Mouse (Mus musculus): ENCODE results near the gene Dstyk. TPM values are rescaled to one million over a fixed set of nuclear protein-coding genes. Genes with fewer than 3 reads are reported as not detected.

Dstyk gene
- polyA plus RNA-seq, 1 experiment from 2014 or later: 12.2 TPM

DNA sequence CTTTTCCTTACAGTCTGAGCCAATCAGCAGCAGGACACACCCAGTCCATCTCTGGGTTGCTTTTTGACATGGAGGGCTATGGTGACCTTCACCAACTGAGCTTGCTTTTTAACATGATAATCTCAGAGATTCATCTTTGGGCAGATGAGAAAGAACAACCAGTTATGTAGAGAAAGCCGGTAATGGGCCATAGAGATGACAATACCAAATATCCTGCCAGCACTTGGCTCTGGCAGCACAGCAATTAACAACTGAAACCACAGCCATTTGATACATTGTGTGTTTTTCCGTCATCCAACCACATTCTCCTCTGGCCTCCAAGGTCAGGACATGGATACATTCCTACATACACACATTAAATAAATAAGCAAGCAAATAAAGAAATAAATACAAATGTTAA, 53.7 kb downstream of the Dstyk start:
- no peaks in the 10 kb centered on the region for H3K36me3 ChIP-seq (ENCODE audit: insufficient read depth, low read length)
- no peaks in the 10 kb centered on the region for H3K9me3 ChIP-seq (ENCODE audit: low read length)
- H3K27ac ChIP-seq (ENCODE audit: low read length): no peak overlapping the region
- no peak overlapping the region for H3K4me3 ChIP-seq (ENCODE audit: low read depth, low read length)
- ATAC-seq (no peak), DNase-seq (ENCODE audit: low spot score) (no peak)
- 78% methylated on average over 2 of the region's 2 CpGs for WGBS
- no peak for TF ChIP-seq CTCF (IDR thresholded peaks at IDR 0.05)
- no peak for TF ChIP-seq EP300 (IDR thresholded peaks at IDR 0.05)
- H3K9ac ChIP-seq (replicated peaks; ENCODE audit: low read depth): no peak overlapping the region
- no peaks in the 10 kb centered on the region for H3K27me3 ChIP-seq (replicated peaks; ENCODE audit: insufficient read depth, low read length)
- no peaks in the 10 kb centered on the region for H3K4me1 ChIP-seq (ENCODE audit: insufficient read depth, low read depth, low read length)
- H3K4me2 ChIP-seq (replicated peaks; ENCODE audit: low read depth, low read length): no peak overlapping the region

DNA sequence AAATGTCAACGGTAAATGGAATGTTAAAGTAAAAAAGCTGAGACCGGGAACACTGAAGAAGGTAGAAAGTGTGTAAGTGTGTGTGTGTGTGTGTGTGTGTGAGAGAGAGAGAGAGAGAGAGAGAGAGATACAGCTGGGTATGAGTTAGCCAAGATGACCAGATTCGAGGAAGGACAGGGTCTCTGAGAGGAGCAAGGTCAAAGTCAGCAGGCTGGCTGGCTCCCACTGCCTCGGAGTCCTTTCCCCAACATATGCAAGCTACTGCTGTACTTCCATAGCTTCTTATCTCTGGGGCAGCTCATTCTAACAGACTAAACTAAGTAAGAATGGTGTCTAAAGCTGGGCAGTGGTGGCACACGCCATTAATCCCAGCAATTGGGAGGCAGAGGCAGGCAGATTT, 54.1 kb downstream of the Dstyk start:
- WGBS: 89% methylated on average over 5 of the region's 5 CpGs
- Histone ChIP-seq H3K36me3 (ENCODE audit: insufficient read depth, low read length) (no peaks in the 10 kb centered on the region), H3K4me1 (ENCODE audit: insufficient read depth, low read depth, low read length) (no peaks in the 10 kb centered on the region), H3K4me3 (ENCODE audit: low read depth, low read length) (no peak overlapping the region), H3K4me2 (replicated peaks; ENCODE audit: low read depth, low read length) (no peak overlapping the region), H3K9me3 (ENCODE audit: low read length) (no peaks in the 10 kb centered on the region), H3K27me3 (replicated peaks; ENCODE audit: insufficient read depth, low read length) (no peaks in the 10 kb centered on the region), H3K9ac (replicated peaks; ENCODE audit: low read depth) (no peak overlapping the region), H3K27ac (ENCODE audit: low read length) (no peak overlapping the region)
- ATAC-seq (no peak), DNase-seq (ENCODE audit: low spot score) (no peak)
- no peak for TF ChIP-seq EP300 (IDR thresholded peaks at IDR 0.05)
- TF ChIP-seq CTCF (IDR thresholded peaks at IDR 0.05): no peak

DNA sequence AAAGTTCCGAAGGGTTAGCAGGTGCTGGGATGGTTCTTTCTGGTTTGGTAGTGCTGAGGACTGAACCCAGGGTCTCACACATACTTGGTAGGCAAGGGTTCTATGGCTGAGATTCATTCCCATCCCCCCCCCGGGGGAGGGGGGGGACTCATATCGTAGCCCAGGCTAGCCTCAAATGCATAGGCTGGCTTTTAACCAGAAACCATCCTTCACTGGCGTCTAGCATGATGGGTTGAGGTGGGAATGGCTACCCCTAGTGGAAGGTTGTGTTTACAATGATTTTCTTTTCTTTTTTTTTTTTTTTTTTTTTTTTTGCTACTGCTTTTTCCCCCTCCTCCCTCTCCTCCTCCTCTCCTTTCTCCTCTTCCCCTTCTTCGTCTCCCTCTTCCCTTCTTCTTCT, 55.2 kb downstream of the Dstyk start:
- Histone ChIP-seq H3K27ac (ENCODE audit: low read length) (no peak overlapping the region), H3K36me3 (ENCODE audit: insufficient read depth, low read length) (no peaks in the 10 kb centered on the region), H3K9me3 (ENCODE audit: low read length) (no peaks in the 10 kb centered on the region), H3K9ac (replicated peaks; ENCODE audit: low read depth) (no peak overlapping the region), H3K4me2 (replicated peaks; ENCODE audit: low read depth, low read length) (no peak overlapping the region), H3K27me3 (replicated peaks; ENCODE audit: insufficient read depth, low read length) (no peaks in the 10 kb centered on the region), H3K4me3 (ENCODE audit: low read depth, low read length) (no peak overlapping the region), H3K4me1 (ENCODE audit: insufficient read depth, low read depth, low read length) (no peaks in the 10 kb centered on the region)
- no peak for DNase-seq (ENCODE audit: low spot score)
- 52% methylated on average over 5 of the region's 5 CpGs for WGBS
- no peak for ATAC-seq
- TF ChIP-seq EP300 (IDR thresholded peaks at IDR 0.05) (no peak), CTCF (IDR thresholded peaks at IDR 0.05) (peak; percentile 61)

DNA sequence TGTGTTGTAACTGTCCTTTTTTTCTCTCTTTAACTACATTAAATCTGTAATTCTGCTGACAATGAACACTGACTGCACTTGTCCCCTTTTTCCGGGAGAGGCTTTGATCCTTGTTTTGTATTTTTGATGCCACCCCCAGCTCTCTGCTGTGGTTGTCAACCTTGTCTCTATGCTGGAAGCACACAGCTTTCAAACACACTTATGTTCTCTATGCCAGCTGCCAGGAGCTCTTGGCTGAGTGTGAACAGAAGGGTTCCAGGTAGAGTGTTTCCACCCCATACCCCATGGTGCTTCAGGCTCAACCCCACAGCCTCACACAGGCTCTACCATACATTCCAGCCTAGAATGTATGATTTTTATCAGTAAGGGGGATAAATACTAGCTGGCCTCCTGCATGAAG, 57.1 kb downstream of the Dstyk start:
- Histone ChIP-seq H3K36me3 (ENCODE audit: insufficient read depth, low read length) (no peaks in the 10 kb centered on the region), H3K4me1 (ENCODE audit: insufficient read depth, low read depth, low read length) (no peaks in the 10 kb centered on the region; the same call in 1 of the 2 replicates), H3K4me2 (replicated peaks; ENCODE audit: low read depth, low read length) (no peak overlapping the region), H3K27ac (ENCODE audit: low read length) (no peak overlapping the region), H3K27me3 (replicated peaks; ENCODE audit: insufficient read depth, low read length) (no peaks in the 10 kb centered on the region), H3K4me3 (ENCODE audit: low read depth, low read length) (no peak overlapping the region), H3K9ac (replicated peaks; ENCODE audit: low read depth) (no peak overlapping the region), H3K9me3 (ENCODE audit: low read length) (no peaks in the 10 kb centered on the region)
- WGBS: 70% methylated on average over 1 of the region's 1 CpGs
- TF ChIP-seq EP300 (IDR thresholded peaks at IDR 0.05) (no peak), CTCF (IDR thresholded peaks at IDR 0.05) (no peak)
- no peak for ATAC-seq
- DNase-seq (ENCODE audit: low spot score): no peak

DNA sequence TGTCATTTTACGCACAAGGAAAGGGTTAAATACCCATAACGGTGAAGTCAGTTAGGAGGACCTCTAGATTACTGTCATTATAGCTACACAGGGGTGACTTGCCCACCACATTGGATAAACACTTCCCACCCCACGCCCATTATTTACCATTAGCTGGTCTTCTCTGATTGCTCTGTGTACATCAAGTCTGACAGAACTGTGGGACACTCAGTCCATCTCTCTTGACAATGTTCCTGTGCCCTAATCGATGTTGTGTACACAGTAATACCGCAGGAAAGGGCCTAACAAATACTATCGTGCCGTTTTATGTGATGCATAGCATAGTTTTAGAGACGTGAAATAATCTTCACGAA, 59.2 kb downstream of the Dstyk start:
- ATAC-seq (peak; percentile 27; the same call in 1 of the 2 replicates), DNase-seq (ENCODE audit: low spot score) (no peak)
- TF ChIP-seq EP300 (IDR thresholded peaks at IDR 0.05) (no peak), CTCF (IDR thresholded peaks at IDR 0.05) (no peak)
- Histone ChIP-seq H3K9me3 (ENCODE audit: low read length) (no peaks in the 10 kb centered on the region), H3K27ac (ENCODE audit: low read length) (peak overlapping the region; percentile 39; the same call in 1 of the 2 replicates), H3K36me3 (ENCODE audit: insufficient read depth, low read length) (no peaks in the 10 kb centered on the region), H3K4me2 (replicated peaks; ENCODE audit: low read depth, low read length) (peak overlapping the region; percentile 63), H3K4me1 (ENCODE audit: insufficient read depth, low read depth, low read length) (no peaks in the 10 kb centered on the region; the same call in 1 of the 2 replicates), H3K4me3 (ENCODE audit: low read depth, low read length) (peak overlapping the region; percentile 68), H3K9ac (replicated peaks; ENCODE audit: low read depth) (peak overlapping the region; percentile 70), H3K27me3 (replicated peaks; ENCODE audit: insufficient read depth, low read length) (no peaks in the 10 kb centered on the region)
- 4% methylated on average over 9 of the region's 9 CpGs for WGBS

DNA sequence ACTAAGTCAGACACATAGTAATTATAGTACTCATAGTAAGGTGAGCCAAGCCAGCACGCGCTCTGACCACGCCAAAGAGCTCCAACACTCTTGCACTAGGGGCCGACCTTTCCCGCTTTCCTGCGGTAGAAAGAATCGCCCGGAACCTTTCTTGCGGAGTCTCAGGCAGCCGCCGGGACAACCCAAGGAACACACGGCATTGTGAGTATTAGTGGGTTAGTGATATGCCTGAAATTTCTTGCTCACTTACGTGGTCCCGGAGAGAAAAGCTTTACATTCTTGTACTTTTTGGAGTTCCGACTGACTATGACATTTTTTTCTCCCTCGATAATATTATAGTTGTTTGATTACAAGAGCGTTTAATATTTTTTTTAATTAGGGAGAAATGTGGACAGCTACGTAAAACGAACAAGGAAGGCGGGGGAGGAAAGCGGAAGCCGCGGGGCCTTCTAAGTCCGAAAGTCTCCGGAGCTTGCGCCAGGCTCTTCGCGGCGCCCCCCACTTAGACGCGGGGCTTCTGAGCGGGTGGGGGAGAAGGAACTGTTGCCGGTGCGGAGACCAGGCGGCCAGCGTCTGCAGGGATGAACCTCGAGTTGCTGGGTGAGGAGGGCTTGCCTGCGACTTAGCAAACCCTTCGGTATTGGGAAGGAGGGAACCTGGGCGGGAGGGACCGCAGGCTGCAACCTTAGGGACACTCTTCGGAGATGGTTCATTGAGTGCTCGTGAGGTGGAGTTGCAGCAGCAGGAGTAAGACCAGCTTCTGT, 59.8 kb downstream of the Dstyk start, which contains the start of gene Rbbp5:
Gene Rbbp5, plus strand, starts transcription at position 438 of the 764 bp plus-strand sequence.
- Histone ChIP-seq H3K4me1 (ENCODE audit: insufficient read depth, low read depth, low read length) (no peaks in the 10 kb centered on the region; the same call in 1 of the 2 replicates), H3K27me3 (replicated peaks; ENCODE audit: insufficient read depth, low read length) (no peaks in the 10 kb centered on the region), H3K9me3 (ENCODE audit: low read length) (no peaks in the 10 kb centered on the region), H3K9ac (replicated peaks; ENCODE audit: low read depth) (peak within 1 kb of the TSS; percentile 70), H3K27ac (ENCODE audit: low read length) (peak within 1 kb of the TSS; percentile 39), H3K4me3 (ENCODE audit: low read depth, low read length) (peak within 1 kb of the TSS; percentile 68), H3K36me3 (ENCODE audit: insufficient read depth, low read length) (no peaks in the 10 kb centered on the region), H3K4me2 (replicated peaks; ENCODE audit: low read depth, low read length) (peak within 1 kb of the TSS; percentile 63)
- under 1% methylated on average over 43 of the region's 43 CpGs for WGBS
- DNase-seq (ENCODE audit: low spot score) (peak; percentile 95), ATAC-seq (peak; percentile 93)
- peak; percentile 45 for TF ChIP-seq CTCF (IDR thresholded peaks at IDR 0.05)
- peak; percentile 91 for TF ChIP-seq EP300 (IDR thresholded peaks at IDR 0.05)
